Mouse (Mus musculus) forelimb bud, embryonic 11.5 days (tissue): Measurements from ENCODE around the gene Prkci.

Experiments used
- DNase-seq: peaks from one replicate; pipeline ENCODE4 v3.0.0-alpha.2; 2012; ENCODE audit warnings: low read depth, low spot score

Gene Prkci

DNA sequence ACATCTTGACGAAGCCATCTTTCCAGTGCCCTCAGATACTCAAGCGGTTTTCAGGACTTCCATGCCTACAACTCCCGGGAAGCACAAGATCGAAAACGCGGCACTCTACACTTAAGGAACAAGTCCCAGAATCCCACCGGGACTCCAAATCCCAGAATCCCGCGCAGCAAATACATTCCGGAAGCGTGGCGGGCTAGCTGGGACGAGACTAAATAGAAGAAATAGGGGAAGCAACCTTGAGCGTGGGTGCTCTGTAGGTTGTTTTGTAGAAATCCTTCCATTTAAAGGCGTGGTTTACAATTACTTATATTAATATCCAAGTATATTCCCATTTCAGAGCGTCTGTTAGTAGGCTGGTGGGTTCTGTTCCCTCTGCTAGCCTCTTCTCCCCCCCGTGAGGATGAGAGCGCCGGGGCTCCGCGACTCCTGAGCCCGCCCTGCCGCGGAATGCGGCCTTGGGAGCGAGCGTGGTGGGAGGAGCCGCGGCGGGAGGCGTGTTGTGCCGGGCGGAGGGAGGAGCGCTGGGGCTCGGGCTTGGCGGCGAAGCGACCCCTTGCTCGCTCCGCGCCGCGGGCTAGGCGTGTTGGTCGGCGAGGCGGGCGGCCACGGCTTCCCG is at the start of gene Prkci:
Prkci (plus strand) TSS at position 465 of the 616 bp plus-strand sequence.
- peak; percentile 94 for DNase-seq

DNA sequence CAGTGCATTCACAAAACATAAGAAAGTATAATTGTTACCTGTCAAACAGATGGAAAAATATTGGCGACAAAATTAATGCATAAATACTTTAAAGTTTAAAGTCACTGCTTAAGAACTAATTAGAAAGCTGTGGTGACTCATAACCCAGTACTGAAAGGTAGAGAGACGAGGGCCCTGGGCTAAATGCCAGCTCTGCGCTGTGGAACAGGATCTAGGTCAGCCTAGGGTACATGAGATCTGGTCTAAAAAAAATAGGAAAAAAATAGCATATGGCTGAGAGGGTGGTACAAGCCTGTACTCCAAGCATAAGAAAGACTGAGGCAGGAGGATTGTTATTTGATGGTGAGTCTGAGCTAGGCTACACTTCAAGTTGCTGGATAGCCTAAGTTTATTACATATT is 43.9 kb upstream of the Prkci start:
- no peak for DNase-seq

DNA sequence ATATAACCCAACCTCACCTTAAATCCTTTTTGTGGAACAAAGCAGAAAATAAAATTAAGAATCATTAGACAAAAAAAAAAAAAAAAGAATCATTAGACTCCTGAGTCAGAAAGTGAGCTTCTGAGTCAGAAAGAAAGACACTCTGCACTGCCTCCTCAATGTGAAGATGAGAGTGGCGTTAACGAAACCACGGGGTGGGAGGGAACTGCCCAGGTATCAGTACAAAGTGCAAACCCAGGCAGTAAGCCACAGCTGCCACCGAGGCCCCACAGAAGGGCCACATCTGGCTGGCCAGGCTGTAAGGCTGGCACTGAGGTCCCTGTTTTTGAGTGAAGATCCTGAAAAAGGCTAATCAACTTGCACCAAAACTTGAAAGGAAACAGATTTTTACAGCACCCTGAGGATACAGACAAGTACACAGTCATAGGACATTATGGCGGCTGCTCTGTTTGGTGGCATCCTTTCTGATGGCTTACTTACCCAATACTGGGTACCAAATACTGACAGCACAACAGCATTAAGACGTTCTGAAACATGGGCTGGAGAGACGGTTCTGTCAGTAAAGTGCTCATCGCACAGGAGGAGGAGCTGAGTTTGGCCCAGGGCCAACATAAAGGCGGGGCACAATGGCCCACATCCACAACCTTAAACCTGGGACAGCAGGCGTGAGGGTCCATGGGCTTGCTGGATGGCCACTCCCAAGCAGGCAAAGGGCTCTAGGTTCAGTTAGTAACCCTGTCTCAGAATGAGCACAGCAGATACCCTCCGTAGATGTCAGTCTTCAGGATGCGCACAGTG is 43.1 kb upstream of the Prkci start:
- DNase-seq, result no peak

DNA sequence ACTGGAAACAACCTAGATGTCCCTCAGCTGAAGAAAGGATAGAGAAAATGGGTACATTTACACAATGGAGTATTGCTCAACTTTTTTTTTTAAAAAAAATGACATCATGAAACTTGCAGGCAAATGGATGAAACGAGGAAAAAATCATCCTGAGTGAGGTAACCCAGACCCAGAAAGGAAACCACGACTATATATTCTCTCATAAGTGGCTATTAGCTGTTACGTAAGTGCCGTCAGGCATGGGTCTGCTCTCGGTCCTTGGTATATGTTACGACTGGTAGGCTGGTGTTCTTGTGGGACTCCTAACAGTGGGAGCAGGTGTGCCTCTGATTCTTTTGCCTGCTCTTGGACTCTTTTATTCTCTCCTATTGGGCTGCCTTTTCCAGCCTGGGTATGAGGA is 39.2 kb upstream of the Prkci start:
- no peak for DNase-seq

DNA sequence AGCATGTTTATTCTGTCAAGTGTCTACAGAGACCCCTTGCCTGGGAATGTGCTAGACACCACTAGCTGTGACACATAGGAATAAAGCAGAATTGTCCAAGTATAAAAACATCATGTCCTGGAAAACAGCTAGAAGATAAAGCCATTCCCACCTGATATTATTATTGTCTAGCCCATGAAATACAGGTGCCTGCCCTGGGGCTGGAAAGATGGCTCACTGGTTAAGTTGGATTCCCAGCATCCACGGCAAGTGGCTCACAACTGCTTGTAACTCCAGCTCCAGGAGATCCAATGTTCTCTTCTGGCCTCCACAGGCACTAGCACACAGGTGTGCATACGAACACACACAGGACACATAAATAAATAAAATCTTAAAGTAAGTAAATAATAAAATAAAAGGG is 36.8 kb upstream of the Prkci start:
- DNase-seq, result no peak

DNA sequence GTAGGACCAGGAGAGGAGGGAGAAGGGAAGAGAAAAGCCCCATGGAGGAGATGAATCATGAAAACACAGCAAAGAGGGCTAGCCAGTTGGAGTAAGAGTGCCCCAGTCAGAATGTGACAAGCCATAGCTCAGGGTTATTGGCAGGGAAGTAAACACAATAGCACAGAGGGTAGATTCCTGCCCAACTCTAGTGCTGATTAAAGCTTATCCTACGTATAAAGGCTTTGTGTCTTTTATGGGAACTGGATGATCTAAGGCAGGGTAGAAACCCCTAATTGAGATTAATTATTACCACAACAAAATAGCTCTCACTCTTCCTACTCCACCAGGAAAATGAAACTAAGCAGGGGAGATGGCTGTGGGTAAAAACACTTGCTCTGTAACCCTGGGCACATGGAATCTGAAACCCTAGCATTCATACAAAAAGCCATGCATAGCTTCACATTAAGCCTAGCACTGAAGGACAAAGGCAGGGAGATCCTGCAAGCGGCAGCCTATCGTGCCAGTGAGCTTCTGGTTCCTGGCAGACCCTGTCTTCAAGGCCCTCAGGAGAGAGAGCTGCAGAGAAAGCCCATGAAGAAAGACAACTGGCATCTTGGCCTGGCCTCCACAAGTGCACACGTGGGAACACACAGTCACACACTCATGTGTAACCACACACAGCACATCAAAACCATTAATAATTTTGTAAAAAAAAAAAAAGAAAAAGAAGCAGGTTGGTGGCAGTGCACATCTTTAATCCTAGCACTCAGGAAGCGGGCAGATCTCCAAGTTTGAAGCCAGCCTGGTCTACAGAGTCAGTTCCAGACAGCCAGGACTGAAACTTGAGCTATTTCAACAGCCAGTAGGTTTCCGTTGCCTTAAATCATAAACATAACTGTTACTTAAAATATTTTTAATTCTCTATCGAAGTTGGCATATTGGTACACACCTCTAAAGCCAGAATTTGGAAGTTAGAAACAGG is 35.4 kb upstream of the Prkci start:
- DNase-seq, result no peak

DNA sequence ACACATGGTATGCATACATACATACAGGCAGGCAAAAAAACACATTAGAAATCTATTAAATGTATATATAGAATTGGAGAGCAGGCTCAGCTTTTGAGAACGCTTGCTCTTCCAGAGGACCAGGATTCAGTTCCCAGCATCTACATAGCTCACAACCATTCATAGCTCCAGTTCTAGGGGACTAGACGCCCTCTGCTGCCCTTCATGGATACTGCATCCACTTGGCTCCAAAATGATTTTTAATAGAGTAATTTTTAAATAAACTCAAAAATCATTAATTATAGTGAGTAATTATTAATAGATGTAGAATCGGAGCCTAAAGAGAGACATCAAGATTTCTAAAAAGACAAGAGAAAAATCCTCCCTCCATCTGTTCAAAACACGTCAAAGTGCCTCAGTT is 32.4 kb upstream of the Prkci start:
- no peak for DNase-seq

DNA sequence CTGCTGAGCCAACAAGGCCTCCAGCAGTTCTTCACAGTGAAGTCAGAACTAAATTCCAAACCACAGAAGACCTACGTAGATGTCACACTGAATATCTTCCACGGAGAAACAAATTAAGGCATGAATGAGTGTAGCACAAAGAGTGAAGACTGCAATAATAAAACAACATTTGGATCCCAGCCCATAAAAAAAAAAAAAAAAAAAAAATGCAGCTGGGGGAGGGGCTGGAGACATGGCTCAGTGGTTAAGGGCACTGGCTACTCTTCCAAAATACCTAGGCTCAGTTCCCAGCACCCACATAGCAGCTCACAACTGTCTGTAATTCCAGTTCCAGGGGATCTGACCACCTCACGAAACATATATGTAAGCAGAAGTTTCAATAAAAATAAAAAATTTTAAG is 31.3 kb upstream of the Prkci start:
- no peak for DNase-seq

DNA sequence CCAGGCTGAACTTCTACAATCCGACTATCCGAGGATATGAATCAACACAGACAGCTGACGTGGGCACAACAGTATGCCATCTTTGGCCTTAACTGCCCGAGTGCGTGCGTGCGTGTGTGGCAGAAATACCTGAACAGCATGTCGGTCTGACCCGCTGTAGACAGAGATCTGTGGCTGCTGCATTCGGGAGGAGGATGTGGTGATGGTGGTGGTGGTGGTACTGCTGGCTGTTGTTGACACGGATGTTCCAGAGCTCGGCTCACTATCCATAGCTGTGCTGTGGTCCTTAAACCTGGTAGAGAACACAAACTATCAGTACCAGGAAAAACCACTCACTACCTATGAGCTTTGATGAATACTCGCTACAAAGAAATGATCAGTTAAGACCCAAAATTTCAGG is 29.9 kb upstream of the Prkci start:
- no peak for DNase-seq

DNA sequence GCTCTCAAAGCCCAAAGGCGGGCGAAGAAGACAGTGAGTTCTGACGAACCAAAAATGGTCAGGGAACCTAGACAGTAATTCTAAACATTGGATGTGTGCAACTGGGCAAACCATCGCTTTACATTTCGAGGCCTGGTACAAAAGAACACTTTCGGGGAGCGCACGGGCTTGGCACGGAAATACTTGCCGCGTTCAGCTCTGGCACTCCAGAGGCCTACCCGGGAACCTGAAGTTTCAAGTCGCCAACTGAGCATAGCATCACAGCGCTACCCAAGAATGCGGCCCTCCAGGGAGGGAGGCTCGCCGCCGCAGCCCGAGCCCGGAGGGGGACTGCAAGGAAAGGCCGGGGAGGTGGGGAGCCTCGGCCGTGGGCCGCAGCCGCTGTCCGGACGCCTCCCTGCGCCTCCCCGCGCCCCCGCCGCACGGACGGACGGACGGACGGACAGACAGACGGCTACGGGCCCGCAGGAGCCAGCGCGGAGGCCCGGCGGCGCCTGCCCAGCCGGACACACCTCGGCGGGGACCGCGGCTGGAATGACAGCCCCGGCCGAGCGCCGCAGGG is 26.9 kb upstream of the Prkci start:
- DNase-seq, result peak; percentile 49

DNA sequence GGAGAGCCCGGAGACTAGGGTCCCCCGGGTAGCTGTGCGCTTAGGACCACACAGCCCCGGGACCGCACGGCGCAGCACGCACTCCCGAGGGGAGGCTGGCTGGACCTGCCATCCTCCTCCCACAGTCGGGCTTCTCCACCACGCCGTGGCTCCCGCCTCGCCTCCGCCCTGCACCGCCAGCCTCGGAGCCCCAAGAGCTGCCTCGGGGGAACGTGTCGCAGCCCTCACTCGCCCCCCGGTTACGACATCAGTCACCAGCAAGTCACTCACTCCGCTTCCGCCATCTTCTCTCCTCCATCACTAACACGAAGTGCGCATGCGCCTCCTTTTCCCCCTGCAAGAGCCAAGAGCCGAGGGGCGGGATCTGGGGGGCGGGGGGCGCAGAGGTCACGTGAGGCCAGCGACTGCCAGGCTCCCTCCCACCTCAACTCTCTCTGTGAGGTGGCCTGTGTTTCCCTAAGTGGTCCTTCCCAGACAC is 26.4 kb upstream of the Prkci start, which contains the start of gene Phc3:
Phc3 (minus strand) TSS at position 312 of the 478 bp plus-strand sequence.
- DNase-seq, result peak; percentile 97

DNA sequence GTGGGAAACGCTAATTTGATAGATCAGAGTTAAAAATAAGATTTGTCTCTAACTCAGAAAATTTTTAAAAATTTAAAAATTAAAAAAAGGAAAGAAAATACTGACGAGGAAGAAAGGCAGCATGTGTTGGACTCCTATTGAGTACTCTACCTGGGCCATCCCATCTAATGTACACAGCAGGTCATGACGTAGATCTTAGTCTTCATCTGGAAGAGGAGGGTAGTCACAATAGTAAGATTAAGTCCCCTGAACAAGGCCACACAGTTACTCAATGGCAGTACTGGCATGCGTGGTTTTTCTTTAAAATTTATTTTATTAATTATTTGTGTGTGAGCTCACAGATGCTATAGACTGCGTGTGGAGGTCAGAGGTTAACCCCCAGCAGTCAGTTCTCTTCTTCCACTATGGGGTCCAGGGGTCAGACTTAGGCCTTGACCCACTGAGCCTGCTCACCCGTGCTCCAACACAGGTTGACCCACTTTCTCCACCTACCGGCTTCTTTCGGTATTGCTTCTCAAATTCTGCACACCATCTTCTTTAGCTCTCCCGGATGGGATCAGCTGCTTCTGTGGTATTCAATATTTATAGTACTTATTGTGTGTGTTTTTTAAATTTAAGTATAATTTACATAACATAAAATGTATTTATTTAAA is 20.3 kb upstream of the Prkci start:
- DNase-seq, result peak; percentile 69

DNA sequence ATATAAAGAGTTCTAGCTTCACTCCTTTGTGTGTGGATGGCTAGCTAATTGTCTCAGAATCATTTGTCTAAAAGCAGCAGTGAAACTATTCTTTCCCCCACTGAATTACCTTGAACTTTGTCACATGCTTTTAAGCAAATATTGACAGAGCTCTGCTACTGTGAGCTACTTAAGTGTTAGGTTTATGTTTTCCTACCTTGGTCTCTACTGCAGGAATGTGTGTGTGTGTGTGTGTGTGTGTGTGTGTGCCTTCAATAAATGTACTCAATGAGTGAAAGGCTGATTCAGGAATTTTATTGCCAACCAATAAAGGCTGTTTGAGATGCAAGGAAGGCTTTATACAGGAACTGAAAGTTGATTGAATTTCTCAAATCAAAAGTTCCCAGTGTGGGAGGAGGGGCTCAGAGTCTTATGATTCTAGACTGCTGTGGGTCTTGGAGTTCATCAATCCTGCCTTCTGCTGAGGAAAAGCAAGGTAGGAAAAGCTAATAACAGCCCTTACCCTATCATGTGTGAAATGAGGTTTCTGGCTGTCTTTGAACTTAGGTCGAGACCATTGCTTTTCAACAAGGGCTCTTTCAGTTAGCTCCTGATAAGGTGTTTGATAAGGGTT is 18.4 kb upstream of the Prkci start:
- DNase-seq, result no peak

DNA sequence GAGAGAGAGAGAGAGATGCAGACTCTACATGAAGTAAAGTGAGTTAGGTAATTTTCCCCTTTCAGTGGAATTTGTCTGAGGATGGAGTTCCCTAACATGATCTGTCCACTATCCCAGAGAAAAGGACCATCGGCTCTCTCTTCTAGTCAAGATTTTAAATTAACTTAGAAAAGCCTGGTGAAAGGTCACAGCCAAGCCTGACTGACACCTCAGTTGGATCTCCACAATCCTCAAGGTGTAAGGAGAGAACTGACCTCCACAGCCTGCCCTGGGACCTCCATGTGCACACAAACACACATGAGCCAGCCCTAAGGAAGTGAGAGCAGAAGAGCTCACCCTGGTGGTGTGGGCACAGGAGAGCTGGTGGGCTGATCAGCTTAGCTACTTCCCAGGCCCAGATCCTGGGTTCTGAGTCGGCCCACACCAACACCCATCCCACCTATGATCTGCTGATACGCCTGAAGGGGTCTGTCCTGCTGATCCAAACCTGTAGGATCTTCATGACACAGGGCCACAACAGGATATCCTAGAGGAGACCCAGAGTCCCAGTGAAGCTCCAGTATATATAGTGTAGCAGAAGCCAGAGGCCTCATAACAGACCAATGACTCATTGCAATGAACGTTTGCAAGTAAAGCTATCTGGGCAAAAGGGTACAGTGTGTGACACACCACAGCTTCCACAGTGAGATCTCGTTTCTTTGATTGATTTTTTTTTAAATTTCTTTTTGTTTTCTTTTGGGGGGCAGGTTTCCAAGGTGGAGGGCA is 13.7 kb upstream of the Prkci start:
- no peak for DNase-seq

DNA sequence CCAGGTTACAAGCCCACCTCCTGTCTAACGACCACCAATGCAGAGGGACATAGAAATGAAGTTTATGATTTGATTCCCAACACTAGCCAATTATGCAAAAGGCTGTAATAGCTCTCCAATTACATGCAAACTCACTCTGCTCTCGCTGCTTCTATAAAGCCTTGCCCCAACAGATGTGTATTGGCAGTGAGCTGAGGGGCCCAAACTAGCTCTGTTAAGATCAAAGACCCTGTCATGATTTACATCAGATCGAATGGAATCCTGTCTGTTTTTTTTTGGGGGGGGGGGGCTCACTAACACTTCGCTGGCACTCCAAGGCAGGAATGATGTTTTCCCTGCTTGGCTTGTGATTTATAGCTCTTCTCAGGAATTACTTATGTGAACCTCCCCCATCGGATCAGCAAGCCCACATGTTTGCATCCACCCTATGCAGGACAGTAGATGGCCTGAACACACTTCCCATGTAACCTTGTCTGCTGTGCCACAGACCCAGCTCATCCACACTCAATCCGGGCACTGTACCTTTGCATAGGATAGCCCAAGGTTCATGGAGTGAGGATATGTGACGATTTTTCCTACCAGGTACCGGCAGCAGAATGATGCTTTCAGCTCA is 12.5 kb upstream of the Prkci start:
- DNase-seq, result no peak

DNA sequence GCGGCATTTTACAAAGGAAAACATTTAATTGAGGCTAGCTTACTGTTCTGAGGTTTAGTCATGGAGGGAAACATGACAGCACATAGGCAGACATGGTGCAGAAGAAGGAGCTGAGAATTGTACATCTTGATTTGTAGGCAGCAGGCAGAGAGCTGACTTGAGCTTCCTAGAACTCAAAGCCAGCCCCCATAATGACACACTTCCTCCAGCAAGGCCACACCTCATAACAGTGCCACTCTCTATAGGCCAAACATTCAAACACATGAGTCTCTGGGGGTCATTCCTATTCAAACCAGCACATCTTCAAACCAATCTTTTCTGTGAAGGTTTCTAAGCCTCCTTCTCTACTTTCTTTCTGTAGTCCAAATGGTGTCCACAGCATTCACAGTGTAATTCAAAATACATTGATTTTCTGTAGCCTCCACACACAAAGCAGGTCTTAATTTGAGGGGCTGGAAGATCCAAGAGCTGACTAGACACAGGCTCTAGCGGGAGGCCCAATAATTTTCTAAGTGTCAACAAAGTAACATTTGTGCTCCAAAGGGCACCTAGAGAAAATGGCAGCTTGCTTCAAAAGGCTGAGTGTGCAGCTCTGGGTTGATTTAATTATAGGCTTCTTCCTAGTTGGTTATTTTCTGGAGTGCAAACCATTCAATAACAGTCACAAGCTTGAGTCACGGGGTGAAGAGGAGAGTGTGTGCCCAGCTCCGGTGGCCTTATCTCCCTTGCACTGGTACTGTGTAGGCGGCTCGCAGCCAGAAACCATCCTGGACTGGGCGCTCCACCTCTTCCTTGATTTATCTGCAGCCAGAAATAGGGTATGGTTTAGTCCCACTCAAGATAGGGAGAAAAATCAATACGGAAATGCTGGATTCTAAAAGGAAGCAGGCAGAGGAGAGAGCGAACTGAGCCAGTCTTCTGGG is 7.9 kb upstream of the Prkci start:
- DNase-seq, result no peak

DNA sequence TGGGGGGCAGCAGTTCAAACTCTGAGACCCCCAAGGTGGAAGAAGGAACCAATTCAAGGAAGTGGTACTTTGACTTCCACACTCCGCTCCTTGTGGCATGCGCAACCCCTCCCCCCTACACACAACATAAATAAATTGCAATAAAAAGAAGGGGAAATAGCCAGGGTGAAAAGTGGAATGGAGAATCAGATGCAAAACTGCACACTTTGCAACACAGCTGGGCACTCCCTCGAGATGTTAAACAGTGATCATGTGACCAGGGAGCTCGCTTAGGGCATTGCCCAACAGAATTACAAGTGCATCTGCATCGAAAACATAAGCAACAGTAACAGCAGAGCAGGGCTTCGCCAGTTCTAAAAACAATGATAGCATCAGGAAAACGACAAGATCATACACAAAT is 3.4 kb upstream of the Prkci start:
- no peak for DNase-seq

DNA sequence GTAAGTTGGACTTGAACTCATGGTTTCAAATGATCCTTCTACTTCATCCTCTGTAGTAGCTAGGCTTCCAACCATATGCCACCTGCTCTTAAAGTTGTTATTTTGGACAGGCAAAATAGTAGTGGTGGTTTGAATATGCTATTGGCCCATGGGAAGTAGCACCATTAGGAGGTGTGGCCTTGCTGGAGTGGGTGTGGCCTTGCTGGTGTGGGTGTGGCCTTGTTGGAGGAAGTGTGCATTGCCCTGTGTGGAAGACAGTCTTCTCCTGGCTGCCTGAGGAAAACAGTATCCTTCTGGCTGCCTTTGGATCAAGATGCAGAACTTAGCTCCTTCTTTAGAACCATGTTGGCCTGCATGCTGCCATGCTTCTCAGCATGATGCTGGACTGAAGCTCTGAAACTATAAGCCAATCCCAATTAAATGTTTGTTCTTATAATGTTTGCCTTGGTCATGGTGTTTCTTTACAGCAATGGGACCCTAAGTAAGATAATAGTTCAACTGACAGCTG is 2.4 kb upstream of the Prkci start:
- no peak for DNase-seq
